Mouse (Mus musculus) testis, adult 2 months (tissue): ENCODE results near the gene Map3k10.

Source experiments
- CTCF ChIP-seq: fragments of 200-500 bp; IDR thresholded peaks from 2 replicates; pipeline ENCODE4 v1.5.1; 2012; ENCODE audit warnings: low read depth, mild to moderate bottlenecking, inconsistent platforms, low read length, moderate library complexity; ENCODE audit not compliant: control insufficient read depth, insufficient read depth, insufficient replicate concordance
- POLR2A ChIP-seq: fragments of 200-500 bp; IDR thresholded peaks from 2 replicates; pipeline ENCODE4 v1.6.1; 2012; ENCODE audit warnings: low read depth, mild to moderate bottlenecking, inconsistent platforms, low read length, moderate library complexity; ENCODE audit not compliant: control insufficient read depth

GRCm38 (mm10) chr7:27633166-27633565 is 41.2 kb downstream of the Map3k10 start:
- TF ChIP-seq POLR2A, result no peak
- no peak for TF ChIP-seq CTCF
